Mouse (Mus musculus) embryonic facial prominence, embryonic 13.5 days (tissue): ENCODE measurements around the gene Uqcrc1. TPM values are rescaled to one million over a fixed set of nuclear protein-coding genes. Genes with fewer than 3 reads are reported as not detected.

Experiments
- ATAC-seq: fragments of 200-750 bp; cut with Nextera tagmentation; 2 replicates; pipeline ENCODE4 v1.8.0; 2017; ENCODE audit warnings: low read depth; ENCODE audit not compliant: insufficient number of reproducible peaks, insufficient read depth, low FRiP score, low TSS enrichment
- H3K27ac ChIP-seq: fragments of 300-500 bp; sonication (generic); 2 replicates; pipeline ENCODE4 v1.5.1; 2015; ENCODE audit warnings: moderate library complexity, mild to moderate bottlenecking, inconsistent platforms
- H3K27me3 ChIP-seq: fragments of 300-500 bp; sonication (generic); 2 replicates; pipeline ENCODE4 v1.6.1; 2015; ENCODE audit warnings: mild to moderate bottlenecking, inconsistent platforms
- H3K36me3 ChIP-seq: fragments of 300-500 bp; sonication (generic); 2 replicates; pipeline ENCODE4 v1.6.1; 2015; ENCODE audit warnings: mild to moderate bottlenecking, inconsistent platforms
- H3K4me1 ChIP-seq: fragments of 300-500 bp; sonication (generic); 2 replicates; pipeline ENCODE4 v1.6.1; 2015; ENCODE audit warnings: inconsistent platforms
- H3K4me2 ChIP-seq: fragments of 300-500 bp; sonication (generic); 2 replicates; pipeline ENCODE4 v1.6.1; 2015; ENCODE audit warnings: moderate library complexity, mild to moderate bottlenecking, inconsistent platforms
- H3K4me3 ChIP-seq: fragments of 300-500 bp; sonication (generic); 2 replicates; pipeline ENCODE4 v1.5.1; 2015; ENCODE audit warnings: mild to moderate bottlenecking, inconsistent platforms
- H3K9ac ChIP-seq: fragments of 300-500 bp; sonication (generic); 2 replicates; pipeline ENCODE4 v1.6.1; 2015; ENCODE audit warnings: mild to moderate bottlenecking, inconsistent platforms
- H3K9me3 ChIP-seq: fragments of 300-500 bp; sonication (generic); 2 replicates; pipeline ENCODE4 v1.6.1; 2016; ENCODE audit warnings: inconsistent platforms
- WGBS: fragments of 180-500 bp; shearing (Covaris S2); methylation state at CpG from one replicate; pipeline ENCODE4 v1.1.7; 2015; ENCODE audit warnings: mixed read lengths; 5-methylcytosine and 5-hydroxymethylcytosine counted together
- polyA plus RNA-seq: library from polyadenylated mRNA; unstranded; fragments of >200 nt; fragmentation: Nextera tagmentation; extraction: Ambion mirVana; gene quantifications from 2 replicates; pipeline ENCODE4 v1.2.1, GENCODE M21; 2015

The Uqcrc1 gene
- polyA plus RNA-seq, 1 experiment from 2014 or later: 457 TPM

GRCm38 (mm10) chr9:108987704-108988350 lies 51.4 kb downstream of the Uqcrc1 start:
- Histone ChIP-seq H3K4me2 (peak overlapping the region; percentile 54), H3K27ac (no peak overlapping the region), H3K9me3 (no peaks in the 10 kb centered on the region), H3K4me3 (peak overlapping the region; percentile 29), H3K4me1 (peaks cover 48% of the 10 kb centered on the region), H3K27me3 (no peaks in the 10 kb centered on the region), H3K9ac (0 out of 2 replicates have a peak overlapping the region, but pooled peaks have one; percentile 40), H3K36me3 (peaks cover 12% of the 10 kb centered on the region)
- ATAC-seq: no peak
- WGBS: 20% methylated on average over 15 of the region's 15 CpGs

- H3K4me2 ChIP-seq: peak overlapping the region; percentile 15; the same call in 1 of the 2 replicates
- ATAC-seq: no peak
- H3K4me3 ChIP-seq: no peak overlapping the region
- H3K27ac ChIP-seq: peak overlapping the region; percentile 95
- no peaks in the 10 kb centered on the region for H3K27me3 ChIP-seq
- WGBS: 75% methylated on average over 4 of the region's 4 CpGs
- no peaks in the 10 kb centered on the region for H3K9me3 ChIP-seq
- no peak overlapping the region for H3K9ac ChIP-seq
- H3K36me3 ChIP-seq: peaks cover 9% of the 10 kb centered on the region
- H3K4me1 ChIP-seq: peaks cover 56% of the 10 kb centered on the region
Observed at GRCm38 (mm10) chr9:108989802-108990461, 53.5 kb downstream of the Uqcrc1 start.

- no peak overlapping the region for H3K4me3 ChIP-seq
- H3K27ac ChIP-seq: peak overlapping the region; percentile 95
- no peak for ATAC-seq
- H3K36me3 ChIP-seq: peaks cover 9% of the 10 kb centered on the region
- H3K9me3 ChIP-seq: no peaks in the 10 kb centered on the region
- no peaks in the 10 kb centered on the region for H3K27me3 ChIP-seq
- H3K9ac ChIP-seq: no peak overlapping the region
- peaks cover 62% of the 10 kb centered on the region for H3K4me1 ChIP-seq
- H3K4me2 ChIP-seq: peak overlapping the region; percentile 87; the same call in 1 of the 2 replicates
- WGBS: 29% methylated on average over 7 of the region's 7 CpGs
Observed at GRCm38 (mm10) chr9:108990462-108990820, 54.0 kb downstream of the Uqcrc1 start.

- ATAC-seq: peak; percentile 95
- Histone ChIP-seq H3K4me2 (peak within 1 kb of the TSS; percentile 87), H3K4me1 (peaks cover 70% of the 10 kb centered on the region)
Observed at GRCm38 (mm10) chr9:108991428-108992084, 55.1 kb downstream of the Uqcrc1 start, which contains the start of gene Pfkfb4. Gene Pfkfb4 (plus strand): TSS chr9:108991778.

GRCm38 (mm10) chr9:108992085-108992469 lies 55.6 kb downstream of the Uqcrc1 start:
- WGBS: 9% methylated on average over 18 of the region's 18 CpGs
- Histone ChIP-seq H3K36me3 (no peaks in the 10 kb centered on the region), H3K27ac (peak overlapping the region; percentile 95), H3K27me3 (no peaks in the 10 kb centered on the region), H3K9me3 (no peaks in the 10 kb centered on the region), H3K4me2 (peak overlapping the region; percentile 87), H3K4me3 (peak overlapping the region; percentile 63), H3K4me1 (peaks cover 70% of the 10 kb centered on the region), H3K9ac (peak overlapping the region; percentile 80)
- ATAC-seq: peak; percentile 4; the same call in 1 of the 2 replicates

More at GRCm38 (mm10) chr9:108991428-108992084, 55.1 kb downstream of the Uqcrc1 start, which contains the start of gene Pfkfb4:
- peak within 1 kb of the TSS; percentile 80 for H3K9ac ChIP-seq
- peak within 1 kb of the TSS; percentile 95 for H3K27ac ChIP-seq
- peak within 1 kb of the TSS; percentile 63 for H3K4me3 ChIP-seq
- H3K27me3 ChIP-seq: no peaks in the 10 kb centered on the region
- peaks cover 2% of the 10 kb centered on the region; the same call in 1 of the 2 replicates for H3K36me3 ChIP-seq
- 2% methylated on average over 31 of the region's 31 CpGs for WGBS
- H3K9me3 ChIP-seq: no peaks in the 10 kb centered on the region

GRCm38 (mm10) chr9:108992620-108993361 lies 56.4 kb downstream of the Uqcrc1 start:
- H3K4me1 ChIP-seq: peaks cover 65% of the 10 kb centered on the region
- WGBS: 84% methylated on average over 9 of the region's 9 CpGs

GRCm38 (mm10) chr9:108996411-108996810 lies 60.0 kb downstream of the Uqcrc1 start:
- 76% methylated on average over 9 of the region's 9 CpGs for WGBS
- no peak for ATAC-seq

More at GRCm38 (mm10) chr9:108992620-108993361, 56.4 kb downstream of the Uqcrc1 start:
- ATAC-seq: no peak
- peak overlapping the region; percentile 87 for H3K4me2 ChIP-seq
- no peaks in the 10 kb centered on the region for H3K36me3 ChIP-seq
- H3K27me3 ChIP-seq: no peaks in the 10 kb centered on the region
- no peaks in the 10 kb centered on the region for H3K9me3 ChIP-seq
- H3K27ac ChIP-seq: no peak overlapping the region
- H3K4me3 ChIP-seq: peak overlapping the region; percentile 63
- H3K9ac ChIP-seq: peak overlapping the region; percentile 80

GRCm38 (mm10) chr9:108998287-108999166 lies 62.1 kb downstream of the Uqcrc1 start:
- Histone ChIP-seq H3K4me1 (peaks cover 20% of the 10 kb centered on the region), H3K4me3 (no peak overlapping the region), H3K4me2 (no peak overlapping the region), H3K9ac (no peak overlapping the region), H3K27ac (no peak overlapping the region), H3K27me3 (no peaks in the 10 kb centered on the region), H3K36me3 (0 out of 2 replicates have a peak, but pooled peaks cover 8% of the 10 kb centered on the region), H3K9me3 (no peaks in the 10 kb centered on the region)
- WGBS: 81% methylated on average over 19 of the region's 19 CpGs
- ATAC-seq: no peak

More at GRCm38 (mm10) chr9:108996411-108996810, 60.0 kb downstream of the Uqcrc1 start:
- no peaks in the 10 kb centered on the region for H3K27me3 ChIP-seq
- peaks cover 32% of the 10 kb centered on the region for H3K4me1 ChIP-seq
- H3K9ac ChIP-seq: no peak overlapping the region
- no peaks in the 10 kb centered on the region for H3K9me3 ChIP-seq
- H3K36me3 ChIP-seq: no peaks in the 10 kb centered on the region
- no peak overlapping the region for H3K4me3 ChIP-seq
- H3K27ac ChIP-seq: no peak overlapping the region
- H3K4me2 ChIP-seq: no peak overlapping the region

- ATAC-seq: no peak
- WGBS: 86% methylated on average over 4 of the region's 4 CpGs
- 0 out of 2 replicates have a peak, but pooled peaks cover 8% of the 10 kb centered on the region for H3K36me3 ChIP-seq
Observed at GRCm38 (mm10) chr9:108999167-108999526, 62.7 kb downstream of the Uqcrc1 start.

More at GRCm38 (mm10) chr9:108999167-108999526, 62.7 kb downstream of the Uqcrc1 start:
- no peak overlapping the region for H3K9ac ChIP-seq
- no peak overlapping the region for H3K4me2 ChIP-seq
- H3K27me3 ChIP-seq: no peaks in the 10 kb centered on the region
- H3K4me3 ChIP-seq: no peak overlapping the region
- H3K9me3 ChIP-seq: no peaks in the 10 kb centered on the region
- peaks cover 18% of the 10 kb centered on the region for H3K4me1 ChIP-seq
- H3K27ac ChIP-seq: no peak overlapping the region
